Mouse (Mus musculus) cortical plate, adult 2 months (tissue): ENCODE data around the gene Tmem80.

Experiments
- CTCF ChIP-seq: fragments of 200-500 bp; IDR thresholded peaks from 2 replicates; pipeline ENCODE4 v1.5.1; 2011; ENCODE audit warnings: mild to moderate bottlenecking, control low read depth, low read length; ENCODE audit not compliant: insufficient read depth; ENCODE audit errors: extremely low read depth
- POLR2A ChIP-seq: fragments of 200-500 bp; IDR thresholded peaks from 2 replicates; pipeline ENCODE4 v1.6.1; 2011; ENCODE audit warnings: mild to moderate bottlenecking, low read length, control low read depth; ENCODE audit not compliant: insufficient read depth; ENCODE audit errors: extremely low read depth

DNA sequence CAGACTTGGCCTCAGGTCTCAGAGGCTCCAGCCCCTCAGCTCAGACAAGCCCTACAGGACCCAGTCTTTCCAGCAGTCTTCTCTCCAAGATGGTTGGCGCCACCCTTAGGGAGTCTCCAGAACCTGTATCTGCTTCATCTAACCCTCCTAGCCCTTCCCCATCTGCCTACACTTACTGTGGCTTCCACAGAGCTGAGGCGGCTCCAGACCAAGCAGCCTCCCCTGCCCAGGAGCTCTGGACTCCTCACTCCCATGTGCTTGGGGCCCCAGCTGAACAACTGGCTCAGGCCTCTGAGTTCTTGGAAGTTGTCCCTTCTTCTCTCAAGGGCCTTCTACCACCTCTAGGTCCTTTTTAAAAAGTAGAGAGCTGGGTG is 36.2 kb downstream of the Tmem80 start:
- TF ChIP-seq CTCF (no peak), POLR2A (no peak)
